In the genomic region with DNA sequence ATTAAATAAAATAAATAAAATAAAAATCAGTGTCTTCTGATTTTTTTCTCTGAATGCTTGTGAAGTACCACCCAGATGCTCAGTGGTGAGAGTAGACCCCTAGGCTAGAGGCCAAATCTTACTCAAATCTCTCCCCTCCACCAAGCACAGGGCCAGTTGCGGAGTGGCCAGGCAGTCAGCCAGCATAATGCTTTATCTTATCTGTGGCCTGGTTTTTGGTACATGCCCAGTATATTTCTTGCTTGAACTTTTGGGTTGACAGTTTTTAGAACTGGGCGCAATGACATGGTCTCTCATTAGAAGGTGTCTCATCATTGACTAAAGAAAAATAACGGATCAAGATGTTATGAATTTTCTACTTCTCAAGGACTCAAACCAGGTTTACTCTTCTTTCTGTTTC, we compare ENCODE assay signal across 20 mouse cellular contexts.
DNase-seq lines count a peak whose midpoint lies in the region; ATAC-seq and TF ChIP-seq lines count a peak whose summit lies in the region.
"Had no signal": no experiment of that assay in that cellular context is flagged by ENCODE, and none has a peak within 500 bp of the region (broad histone marks: within the 10 kb centered on the region; RNA-seq: fewer than 3 reads in every experiment).

No protein-coding gene starts in this region.

- H3K27me3 ChIP-seq in heart, embryonic 16.5 days (ENCODE audit: control insufficient read depth, insufficient read depth, low read length): no peaks in the 10 kb centered on the region
- no peaks in the 10 kb centered on the region for H3K27me3 ChIP-seq in lung, embryonic 14.5 days (ENCODE audit: insufficient read depth, low read length)
- H3K27me3 ChIP-seq: CH12.LX; forebrain, embryonic 13.5 days; hindbrain, embryonic 15.5 days; Patski had no signal

- TF ChIP-seq CTCF in lung, embryonic 14.5 days (IDR thresholded peaks at IDR 0.05; ENCODE audit: low read depth): no peak

- H3K4me3 ChIP-seq in heart, embryonic 16.5 days (ENCODE audit: low read length): no peak overlapping the region
- no peak overlapping the region for H3K4me3 ChIP-seq in lung, embryonic 14.5 days (ENCODE audit: low read depth, low read length)
- H3K4me3 ChIP-seq: embryonic facial prominence, embryonic 10.5 days; forebrain, embryonic 13.5 days; hindbrain, embryonic 15.5 days had no signal

- WGBS in heart, embryonic 16.5 days: 48% methylated on average over 3 of the region's 3 CpGs
- WGBS in lung, embryonic 14.5 days: 71% methylated on average over 3 of the region's 3 CpGs

- H3K27ac ChIP-seq in heart, embryonic 16.5 days (ENCODE audit: low read length): peak overlapping the region; percentile 13; the same call in 1 of the 2 replicates
- no peak overlapping the region for H3K27ac ChIP-seq in lung, embryonic 14.5 days (ENCODE audit: low read depth)
- H3K27ac ChIP-seq: embryonic facial prominence, embryonic 10.5 days; forebrain, embryonic 13.5 days; hindbrain, embryonic 15.5 days had no signal

- no peak overlapping the region for H3K9ac ChIP-seq in heart, embryonic 16.5 days (ENCODE audit: low read length)
- H3K9ac ChIP-seq in lung, embryonic 14.5 days: no peak overlapping the region
- H3K9ac ChIP-seq: forebrain, embryonic 13.5 days; forebrain, postnatal 0 days; hindbrain, embryonic 15.5 days had no signal

- DNase-seq in adrenal gland, postnatal 10 days: peak; percentile 42
- no peak for DNase-seq in adrenal gland, adult 18-20 months (ENCODE audit: low spot score in 2 of 2)
- no peak for DNase-seq in heart, postnatal 10 days
- peak; percentile 49 for DNase-seq in lung, embryonic 14.5 days
- no peak for DNase-seq in lung, postnatal 10 days
- peak; percentile 55 to 63 for DNase-seq in adrenal gland, postnatal 36 days
- DNase-seq: cerebellum, adult 18-20 months; cerebellum, adult 9-11 months; forebrain, postnatal 0 days; gastrocnemius, postnatal 14 days; heart, postnatal 14 days; kidney, adult 11 months; kidney, adult 9 months had no signal

- no peaks in the 10 kb centered on the region for H3K36me3 ChIP-seq in heart, embryonic 16.5 days (ENCODE audit: control insufficient read depth, insufficient read depth)
- no peaks in the 10 kb centered on the region for H3K36me3 ChIP-seq in lung, embryonic 14.5 days (ENCODE audit: insufficient read depth)
- H3K36me3 ChIP-seq: embryonic facial prominence, embryonic 10.5 days; hindbrain, embryonic 15.5 days had no signal

- intact Hi-C loops in heart, postnatal 10 days (cut with DNase I): loop anchor here (5.0 kb wide), 1 partner anchor 65 kb away; no protein-coding TSS in a partner anchor

- ATAC-seq in heart, embryonic 16.5 days (replicated peaks; ENCODE audit: extremely low read depth, insufficient read depth, low FRiP score): no peak
- no peak for ATAC-seq in lung, embryonic 14.5 days (ENCODE audit: insufficient read depth)
- ATAC-seq: activated CD4-positive, CD25-positive, alpha-beta regulatory T cell, adult 4 months; forebrain, embryonic 13.5 days; forebrain, postnatal 0 days; Patski had no signal

- H3K4me2 ChIP-seq in heart, embryonic 16.5 days (ENCODE audit: low read depth, low read length): no peak overlapping the region
- no peak overlapping the region for H3K4me2 ChIP-seq in lung, embryonic 14.5 days
- H3K4me2 ChIP-seq: forebrain, embryonic 13.5 days; hindbrain, embryonic 15.5 days had no signal

- H3K9me3 ChIP-seq in heart, embryonic 16.5 days (replicated peaks; ENCODE audit: control insufficient read depth, low read length): no peaks in the 10 kb centered on the region
- H3K9me3 ChIP-seq in lung, embryonic 14.5 days (ENCODE audit: low read depth, low read length): no peaks in the 10 kb centered on the region
- H3K9me3 ChIP-seq: embryonic facial prominence, embryonic 10.5 days; forebrain, embryonic 13.5 days; hindbrain, embryonic 15.5 days had no signal

- peaks cover 48% of the 10 kb centered on the region for H3K4me1 ChIP-seq in heart, embryonic 16.5 days (ENCODE audit: control insufficient read depth, insufficient read depth, low read length)
- peaks cover 26% of the 10 kb centered on the region for H3K4me1 ChIP-seq in lung, embryonic 14.5 days (ENCODE audit: insufficient read depth)
- H3K4me1 ChIP-seq: forebrain, embryonic 13.5 days; hindbrain, embryonic 15.5 days had no signal

Comparison
In these comparisons a context has a peak if more than half of its experiments do, and no peak if none do; other contexts are left out.
1. DNase-seq: peak in adrenal gland, postnatal 10 days (single experiment), lung, embryonic 14.5 days (single experiment) and adrenal gland, postnatal 36 days (2 of 2); none in adrenal gland, adult 18-20 months (0 of 2), heart, postnatal 10 days (0 of 2) and lung, postnatal 10 days (single experiment).